Mouse (Mus musculus) MEL (cell line): Measurements from ENCODE around the gene Pgs1. TPM values are rescaled to one million over a fixed set of nuclear protein-coding genes. Genes with fewer than 3 reads are reported as not detected.

Experiments
- DNase-seq: peaks from one replicate; pipeline ENCODE4 v3.0.0; 2011; ENCODE audit warnings: low read depth, low spot score
- H3K27ac ChIP-seq: 2 replicates; pipeline ENCODE4 v1.5.1; 2012; ENCODE audit warnings: low read depth, mild to moderate bottlenecking, control low read depth, low read length, moderate library complexity; ENCODE audit not compliant: control insufficient read depth
- H3K27me3 ChIP-seq, 2 experiments: fragments of 150-350 bp in 1 of 2; sonication (generic) in 1 of 2; 2 replicates each; pipeline ENCODE4 v1.6.1; 2012; ENCODE audit warnings: low read length in 2 of 2, mild to moderate bottlenecking in 2 of 2, improper control_type of control experiment in 1 of 2, moderate library complexity in 1 of 2; ENCODE audit not compliant: insufficient read depth in 2 of 2, control insufficient read depth in 1 of 2
- H3K36me3 ChIP-seq, 2 experiments: 2 replicates each; pipeline ENCODE4 v1.6.1; 2012 to 2014; ENCODE audit warnings: low read length in 2 of 2, improper control_type of control experiment in 1 of 2, inconsistent platforms in 1 of 2, mild to moderate bottlenecking in 1 of 2; ENCODE audit not compliant: insufficient read depth in 2 of 2, control insufficient read depth in 1 of 2
- H3K4me1 ChIP-seq, 2 experiments: fragments of 150-350 bp in 1 of 2; sonication (generic) in 1 of 2; 2 replicates each; pipeline ENCODE4 v1.6.1; 2012; ENCODE audit warnings: low read length in 2 of 2, improper control_type of control experiment in 1 of 2, mild to moderate bottlenecking in 1 of 2; ENCODE audit not compliant: insufficient read depth in 2 of 2, control insufficient read depth in 1 of 2
- H3K4me3 ChIP-seq, 2 experiments: fragments of 150-350 bp in 1 of 2; sonication (generic) in 1 of 2; 2 replicates each; pipeline ENCODE4 v1.5.1; 2012; ENCODE audit warnings: low read depth in 2 of 2, low read length in 2 of 2, mild to moderate bottlenecking in 2 of 2, moderate library complexity in 2 of 2, control low read depth in 1 of 2, improper control_type of control experiment in 1 of 2; ENCODE audit not compliant: control insufficient read depth in 1 of 2, insufficient read depth in 1 of 2
- H3K79me2 ChIP-seq: 2 replicates; pipeline ENCODE4 v1.6.1; 2012; ENCODE audit warnings: mild to moderate bottlenecking, low read length, moderate library complexity; ENCODE audit not compliant: control insufficient read depth, poor library complexity, insufficient read depth
- H3K9ac ChIP-seq: 2 replicates; pipeline ENCODE4 v1.6.1; 2012; ENCODE audit warnings: low read depth, mild to moderate bottlenecking, control low read depth, low read length, moderate library complexity; ENCODE audit not compliant: control insufficient read depth, poor library complexity, severe bottlenecking
- H3K9me3 ChIP-seq: fragments of 150-350 bp; sonication (generic); replicated peaks from 2 replicates; pipeline ENCODE4 v1.6.1; 2012; ENCODE audit warnings: mild to moderate bottlenecking, low read length, improper control_type of control experiment, moderate library complexity; ENCODE audit not compliant: insufficient read depth
- BHLHE40 ChIP-seq: IDR thresholded peaks from 2 replicates; pipeline ENCODE4 v1.6.1; 2012; ENCODE audit warnings: low read depth, mild to moderate bottlenecking, inconsistent platforms, low read length, improper control_type of control experiment, borderline replicate concordance
- CHD1 ChIP-seq: IDR thresholded peaks from 2 replicates; pipeline ENCODE4 v1.6.1; 2012; ENCODE audit warnings: low read depth, mild to moderate bottlenecking, inconsistent platforms, low read length, improper control_type of control experiment
- CHD2 ChIP-seq: IDR thresholded peaks from 2 replicates; pipeline ENCODE4 v1.6.1; 2011; ENCODE audit warnings: low read length, improper control_type of control experiment
- EP300 ChIP-seq, 2 experiments: IDR thresholded peaks; 2 replicates each; pipeline ENCODE4 v1.6.1; 2011; ENCODE audit warnings: improper control_type of control experiment in 2 of 2, low read length in 2 of 2, low read depth in 1 of 2, mild to moderate bottlenecking in 1 of 2
- ETS1 ChIP-seq: IDR thresholded peaks from 2 replicates; pipeline ENCODE4 v1.6.1; 2012; ENCODE audit warnings: low read depth, mild to moderate bottlenecking, inconsistent platforms, low read length, improper control_type of control experiment, moderate library complexity
- JUND ChIP-seq: IDR thresholded peaks from 2 replicates; pipeline ENCODE4 v1.6.1; 2011; ENCODE audit warnings: low read depth, mild to moderate bottlenecking, improper control_type of control experiment, low read length
- KAT2A ChIP-seq: conservative IDR thresholded peaks from 2 replicates; pipeline ENCODE4 v1.6.1; 2012; ENCODE audit warnings: low read depth, low read length, improper control_type of control experiment, inconsistent platforms
- MAX ChIP-seq: IDR thresholded peaks from 2 replicates; pipeline ENCODE4 v1.6.1; 2011; ENCODE audit warnings: low read length, improper control_type of control experiment
- MAZ ChIP-seq: IDR thresholded peaks from 2 replicates; pipeline ENCODE4 v1.6.1; 2012; ENCODE audit warnings: low read depth, mild to moderate bottlenecking, inconsistent platforms, low read length, improper control_type of control experiment
- MEF2A ChIP-seq: IDR thresholded peaks from 2 replicates; pipeline ENCODE4 v1.6.1; 2014; ENCODE audit warnings: low read depth, mild to moderate bottlenecking, inconsistent platforms, low read length, improper control_type of control experiment; ENCODE audit not compliant: poor library complexity, insufficient replicate concordance, severe bottlenecking; ENCODE audit errors: extremely low read depth
- MXI1 ChIP-seq: IDR thresholded peaks from 2 replicates; pipeline ENCODE4 v1.6.1; 2011; ENCODE audit warnings: mild to moderate bottlenecking, low read depth, low read length, improper control_type of control experiment
- MYB ChIP-seq: IDR thresholded peaks from 2 replicates; pipeline ENCODE4 v1.6.1; 2011; ENCODE audit warnings: mild to moderate bottlenecking, low read depth, low read length, improper control_type of control experiment
- MYC ChIP-seq: IDR thresholded peaks from 2 replicates; pipeline ENCODE4 v1.6.1; 2011; ENCODE audit warnings: low read depth, mild to moderate bottlenecking, low read length, improper control_type of control experiment, moderate library complexity
- NRF1 ChIP-seq: IDR thresholded peaks from 2 replicates; pipeline ENCODE4 v1.6.1; 2014; ENCODE audit warnings: low read depth, mild to moderate bottlenecking, inconsistent platforms, low read length, improper control_type of control experiment, moderate library complexity; ENCODE audit not compliant: poor library complexity, insufficient read depth, severe bottlenecking
- POLR2A ChIP-seq, 2 experiments: IDR thresholded peaks; 2 replicates each; pipeline ENCODE4 v1.6.1; 2011 to 2012; ENCODE audit warnings: low read length in 2 of 2, mild to moderate bottlenecking in 2 of 2, control low read depth in 1 of 2, improper control_type of control experiment in 1 of 2, low read depth in 1 of 2, moderate library complexity in 1 of 2; ENCODE audit not compliant: control insufficient read depth in 1 of 2, insufficient read depth in 1 of 2, poor library complexity in 1 of 2
- POLR2AphosphoS2 ChIP-seq: IDR thresholded peaks from 2 replicates; pipeline ENCODE4 v1.6.1; 2011; ENCODE audit warnings: low read length, improper control_type of control experiment
- RAD21 ChIP-seq: IDR thresholded peaks from 2 replicates; pipeline ENCODE4 v1.6.1; 2011; ENCODE audit warnings: mild to moderate bottlenecking, low read depth, low read length, improper control_type of control experiment
- SMC3 ChIP-seq: IDR thresholded peaks from 2 replicates; pipeline ENCODE4 v1.6.1; 2011; ENCODE audit warnings: low read depth, low read length, improper control_type of control experiment
- TAL1 ChIP-seq: IDR thresholded peaks from 2 replicates; pipeline ENCODE4 v1.6.1; 2012; ENCODE audit warnings: mild to moderate bottlenecking, inconsistent platforms, low read length, moderate library complexity, mixed read lengths
- TCF12 ChIP-seq: IDR thresholded peaks from 2 replicates; pipeline ENCODE4 v1.6.1; 2014; ENCODE audit warnings: low read depth, mild to moderate bottlenecking, inconsistent platforms, low read length, improper control_type of control experiment, moderate library complexity
- UBTF ChIP-seq: IDR thresholded peaks from 2 replicates; pipeline ENCODE4 v1.6.1; 2012; ENCODE audit warnings: low read depth, mild to moderate bottlenecking, inconsistent platforms, low read length, improper control_type of control experiment, moderate library complexity, borderline replicate concordance; ENCODE audit not compliant: insufficient read depth
- USF2 ChIP-seq, 2 experiments: IDR thresholded peaks; 2 replicates each; pipeline ENCODE4 v1.6.1; 2011 to 2012; ENCODE audit warnings: improper control_type of control experiment in 2 of 2, low read length in 2 of 2, borderline replicate concordance in 1 of 2, inconsistent platforms in 1 of 2, low read depth in 1 of 2, mild to moderate bottlenecking in 1 of 2; ENCODE audit not compliant: insufficient read depth in 1 of 2
- ZMIZ1 ChIP-seq: IDR thresholded peaks from 2 replicates; pipeline ENCODE4 v1.6.1; 2012; ENCODE audit warnings: low read depth, mild to moderate bottlenecking, inconsistent platforms, low read length, improper control_type of control experiment, moderate library complexity
- polyA plus RNA-seq, 2 experiments: library from polyadenylated mRNA; stranded (reverse) in 1 of 2; unstranded in 1 of 2; fragments of >175 nt in 1 of 2; fragments of >200 nt in 1 of 2; gene quantifications; 2 replicates each; pipeline versions ENCODE4 v1.2.1 to v1.2.4; 2012; ENCODE audit warnings: low replicate concordance in 2 of 2, low read depth in 1 of 2; ENCODE audit not compliant: insufficient read length in 2 of 2, insufficient read depth in 1 of 2, missing spikeins in 1 of 2
- total RNA-seq: library from RNA; depleted of rRNA; stranded (reverse); fragments of 300-350 nt; gene quantifications from 2 replicates; pipeline ENCODE4 v1.2.3, GENCODE M21; 2012

Gene Pgs1
- total and polyA plus RNA-seq, 3 experiments, result 48.6 to 61.6 TPM; not detected in 1

DNA sequence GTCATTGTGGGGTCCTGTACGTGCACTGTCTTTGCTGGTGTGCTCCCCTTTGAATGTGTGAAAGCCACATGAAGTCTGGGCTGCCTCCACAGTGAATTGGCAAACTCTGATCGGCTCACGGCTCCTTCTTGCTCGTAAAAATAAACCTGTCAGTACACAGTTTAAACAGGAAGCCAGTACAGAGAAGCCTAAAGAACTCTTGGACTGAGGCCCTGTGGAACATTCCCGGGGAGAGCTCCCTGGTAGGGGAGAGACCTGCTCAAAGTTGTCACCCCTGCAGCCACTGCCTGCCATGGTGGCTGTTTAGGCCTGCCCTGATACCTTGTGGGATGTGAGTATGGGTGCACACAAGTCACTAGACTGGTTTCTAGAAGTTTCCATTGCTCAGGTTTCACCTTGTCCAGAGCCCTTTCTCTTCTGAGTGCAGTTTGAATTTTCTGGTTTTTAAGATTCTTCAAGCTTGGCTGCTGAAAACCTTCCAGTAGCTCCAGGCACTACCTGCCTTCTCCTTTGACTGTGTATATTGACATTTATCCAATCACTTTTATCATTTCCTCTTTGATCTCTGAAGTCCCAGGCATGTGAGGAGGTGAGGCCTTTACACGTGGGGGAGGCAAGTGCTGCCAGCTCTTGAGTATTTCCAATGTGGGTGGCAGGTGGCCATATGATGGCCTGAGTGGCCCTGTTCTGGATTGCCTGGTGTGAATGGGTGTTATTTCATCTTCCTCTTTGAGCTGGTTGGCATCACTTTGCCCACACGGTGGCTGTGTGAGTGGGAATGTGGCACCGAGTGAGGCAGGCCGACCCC, 8.4 kb downstream of the Pgs1 start:
- peaks cover 0 to 29% of the 10 kb centered on the region in 2 experiments for H3K36me3 ChIP-seq
- no peak for TF ChIP-seq ETS1
- no peak for TF ChIP-seq MXI1
- TF ChIP-seq ZMIZ1, result no peak
- no peak for TF ChIP-seq CHD1
- no peak for TF ChIP-seq MEF2A
- TF ChIP-seq USF2 (IDR thresholded peaks at IDR 0.05; ENCODE audit: borderline replicate concordance in 1 of 2, insufficient read depth in 1 of 2, low read depth in 1 of 2, low read length in 2 of 2), result no peak
- TF ChIP-seq BHLHE40, result no peak
- no peak for TF ChIP-seq NRF1
- TF ChIP-seq, all 39 proteins: peak for 0
- H3K9ac ChIP-seq, result peak overlapping the region; percentile 5; the same call in 1 of the 2 replicates
- DNase-seq, result no peak
- no peaks in the 10 kb centered on the region for H3K27me3 ChIP-seq
- H3K4me1 ChIP-seq, result peaks cover 8 to 41% of the 10 kb centered on the region in 2 experiments
- peaks cover 70% of the 10 kb centered on the region for H3K79me2 ChIP-seq
- no peak overlapping the region for H3K4me3 ChIP-seq
- no peaks in the 10 kb centered on the region for H3K9me3 ChIP-seq
- no peak overlapping the region for H3K27ac ChIP-seq

GRCm38 (mm10) chr11:117995255-117995654, 9.2 kb downstream of the Pgs1 start:
- Histone ChIP-seq H3K9ac (no peak overlapping the region), H3K4me3 (no peak overlapping the region), H3K79me2 (peaks cover 62% of the 10 kb centered on the region), H3K27ac (no peak overlapping the region), H3K4me1 (peaks cover 3 to 34% of the 10 kb centered on the region in 2 experiments), H3K36me3 (peaks cover 0 to 21% of the 10 kb centered on the region in 2 experiments), H3K9me3 (no peaks in the 10 kb centered on the region), H3K27me3 (no peaks in the 10 kb centered on the region)
- TF ChIP-seq MAZ, result no peak
- TF ChIP-seq MYB, result no peak
- TF ChIP-seq POLR2A (IDR thresholded peaks at IDR 0.05; ENCODE audit: control insufficient read depth in 1 of 2, insufficient read depth in 1 of 2, low read depth in 1 of 2, low read length in 2 of 2, poor library complexity in 1 of 2), result 0 out of 4 replicates have a peak, but pooled peaks of 1 of the 2 experiments have one; percentile 20
- DNase-seq, result no peak

DNA sequence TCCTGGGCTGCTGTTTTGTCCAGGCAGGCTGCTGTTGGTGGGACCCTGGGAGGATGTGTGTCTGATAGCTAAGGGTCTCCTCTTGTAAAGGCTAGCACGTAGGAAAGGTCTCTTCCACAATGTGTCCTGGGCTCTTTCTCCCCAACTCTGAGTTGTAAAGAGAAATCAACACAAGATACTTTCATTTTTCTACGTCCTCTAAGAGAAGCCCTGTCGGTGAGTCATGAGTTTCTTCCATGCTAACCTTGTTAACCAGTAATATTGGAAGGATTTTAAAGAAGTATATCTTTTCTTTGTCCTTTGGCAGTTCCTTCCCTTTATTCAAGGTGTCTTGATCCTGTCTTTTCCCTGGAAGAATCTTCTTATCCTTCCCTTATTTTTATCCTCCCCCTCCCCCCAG, 9.6 kb downstream of the Pgs1 start:
- peaks cover 3 to 33% of the 10 kb centered on the region in 2 experiments for H3K4me1 ChIP-seq
- no peak overlapping the region for H3K9ac ChIP-seq
- no peak for TF ChIP-seq SMC3
- TF ChIP-seq UBTF, result no peak
- no peak for TF ChIP-seq MYC
- TF ChIP-seq MAZ, result no peak
- no peak for TF ChIP-seq EP300 (IDR thresholded peaks at IDR 0.05; ENCODE audit: low read depth in 1 of 2, low read length in 2 of 2)
- no peak for TF ChIP-seq MAX
- no peak for TF ChIP-seq POLR2AphosphoS2
- no peak for TF ChIP-seq KAT2A
- TF ChIP-seq TCF12, result no peak
- TF ChIP-seq RAD21, result no peak
- no peak for TF ChIP-seq JUND
- TF ChIP-seq ZMIZ1, result no peak
- TF ChIP-seq TAL1, result no peak
- TF ChIP-seq MYB, result no peak
- no peak for TF ChIP-seq CHD2
- TF ChIP-seq, all 39 proteins: peak for 0
- peaks cover 0 to 23% of the 10 kb centered on the region in 2 experiments for H3K36me3 ChIP-seq
- H3K4me3 ChIP-seq, result no peak overlapping the region
- no peaks in the 10 kb centered on the region for H3K9me3 ChIP-seq
- no peak overlapping the region for H3K27ac ChIP-seq
- no peak for DNase-seq
- no peaks in the 10 kb centered on the region for H3K27me3 ChIP-seq
- H3K79me2 ChIP-seq, result peaks cover 58% of the 10 kb centered on the region
